Mouse (Mus musculus): Measurements from ENCODE around the gene Vmn2r82. TPM values are rescaled to one million over a fixed set of nuclear protein-coding genes. Genes with fewer than 3 reads are reported as not detected.

Vmn2r82 gene
- polyA plus RNA-seq, 1 experiment from 2014 or later: not detected

Other genes starting within 250 kb of the Vmn2r82 start
- not detected in 2 replicates for gene Vmn2r80, start 207.8 kb upstream of the Vmn2r82 start, polyA plus RNA-seq (2015; fragmentation: Nextera tagmentation; extraction: Ambion mirVana)
- gene Vmn2r81, start 108.8 kb upstream of the Vmn2r82 start, polyA plus RNA-seq (2015; fragmentation: Nextera tagmentation; extraction: Ambion mirVana): not detected in 2 replicates
- gene Vmn2r83, start 112.2 kb downstream of the Vmn2r82 start, polyA plus RNA-seq (2015; fragmentation: Nextera tagmentation; extraction: Ambion mirVana): not detected in 2 replicates
- 24.2 and 26.0 TPM in 2 replicates for gene Plpp2, start 177.3 kb downstream of the Vmn2r82 start, polyA plus RNA-seq (2015; fragmentation: Nextera tagmentation; extraction: Ambion mirVana)
- 10.6 and 11.6 TPM in 2 replicates for gene Mier2, start 198.7 kb downstream of the Vmn2r82 start, polyA plus RNA-seq (2015; fragmentation: Nextera tagmentation; extraction: Ambion mirVana)
- not detected in 2 replicates for gene Theg, start 230.8 kb downstream of the Vmn2r82 start, polyA plus RNA-seq (2015; fragmentation: Nextera tagmentation; extraction: Ambion mirVana)

All from liver, embryonic 16.5 days (tissue).